Mouse (Mus musculus) right cerebral cortex, adult 18-20 months (tissue): ENCODE data around the gene Alyref2.
A peak's percentile ranks its signal among the peaks of the same experiment; 100 is the strongest.

ENCODE experiments used
- DNase-seq: peaks from one replicate; pipeline ENCODE4 v3.0.0; 2022; ENCODE audit warnings: mixed read lengths

Alyref2 gene

DNA sequence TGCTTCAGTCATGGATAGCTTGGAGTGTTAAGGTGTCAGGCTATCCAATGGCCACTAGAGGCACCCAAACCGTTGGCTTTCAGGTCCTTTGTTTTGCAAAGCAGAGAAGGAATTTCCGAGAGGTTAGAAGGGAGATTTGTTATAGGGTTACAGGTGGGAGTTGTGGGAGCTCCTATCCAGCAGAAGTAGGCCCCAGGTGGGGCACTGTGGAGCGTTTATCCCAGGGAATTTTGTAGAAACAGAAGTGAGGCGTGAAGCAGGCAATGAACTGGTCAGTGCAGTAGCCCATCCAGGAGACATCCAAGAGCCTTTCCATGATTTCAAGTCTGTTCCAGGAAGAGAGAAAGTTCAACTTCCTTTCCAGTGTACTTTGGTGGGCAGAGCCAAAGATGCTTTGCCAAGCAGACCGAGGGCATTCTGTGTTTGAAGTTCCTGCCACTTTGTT, 1.6 kb upstream of the Alyref2 start:
- no peak for DNase-seq

DNA sequence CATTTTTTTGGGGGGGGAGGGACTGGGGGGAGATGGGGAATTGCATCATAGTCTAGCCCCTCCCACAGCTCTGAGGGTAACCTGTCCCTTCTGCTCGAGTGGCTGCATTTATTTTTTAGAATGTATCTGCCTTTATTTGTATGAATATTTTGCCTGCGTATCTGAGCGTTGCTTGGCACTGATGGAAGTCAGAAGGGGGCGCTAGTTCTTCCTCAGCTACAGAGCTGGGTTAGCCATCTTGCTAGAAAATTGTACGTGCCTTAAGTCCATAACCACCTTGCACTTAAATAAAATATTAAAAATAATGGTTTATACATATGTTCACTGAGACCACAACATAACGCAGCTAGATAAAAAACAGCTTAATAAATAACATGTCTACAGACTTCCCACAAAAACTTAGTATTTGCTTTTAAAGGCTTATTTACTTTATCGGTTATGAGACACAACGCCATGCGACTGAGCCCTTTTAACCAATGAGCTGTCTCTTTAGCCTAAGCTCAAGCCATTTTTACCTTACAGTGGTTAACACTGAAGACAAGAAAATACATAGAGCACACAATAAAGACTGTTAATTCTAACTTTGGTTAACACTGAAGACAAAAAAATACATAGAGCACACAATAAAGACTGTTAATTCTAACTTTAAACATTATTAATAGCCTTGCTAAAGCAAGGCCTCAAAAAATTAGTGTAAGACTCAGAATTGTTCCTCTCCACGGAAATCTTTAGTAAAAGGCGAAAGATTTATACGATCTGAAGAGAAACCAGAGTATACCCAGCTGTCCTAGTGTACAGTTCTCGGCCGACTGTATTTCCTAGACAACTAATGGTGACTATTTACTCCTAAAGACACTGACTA, 659 bp upstream of the Alyref2 start:
- DNase-seq: no peak

DNA sequence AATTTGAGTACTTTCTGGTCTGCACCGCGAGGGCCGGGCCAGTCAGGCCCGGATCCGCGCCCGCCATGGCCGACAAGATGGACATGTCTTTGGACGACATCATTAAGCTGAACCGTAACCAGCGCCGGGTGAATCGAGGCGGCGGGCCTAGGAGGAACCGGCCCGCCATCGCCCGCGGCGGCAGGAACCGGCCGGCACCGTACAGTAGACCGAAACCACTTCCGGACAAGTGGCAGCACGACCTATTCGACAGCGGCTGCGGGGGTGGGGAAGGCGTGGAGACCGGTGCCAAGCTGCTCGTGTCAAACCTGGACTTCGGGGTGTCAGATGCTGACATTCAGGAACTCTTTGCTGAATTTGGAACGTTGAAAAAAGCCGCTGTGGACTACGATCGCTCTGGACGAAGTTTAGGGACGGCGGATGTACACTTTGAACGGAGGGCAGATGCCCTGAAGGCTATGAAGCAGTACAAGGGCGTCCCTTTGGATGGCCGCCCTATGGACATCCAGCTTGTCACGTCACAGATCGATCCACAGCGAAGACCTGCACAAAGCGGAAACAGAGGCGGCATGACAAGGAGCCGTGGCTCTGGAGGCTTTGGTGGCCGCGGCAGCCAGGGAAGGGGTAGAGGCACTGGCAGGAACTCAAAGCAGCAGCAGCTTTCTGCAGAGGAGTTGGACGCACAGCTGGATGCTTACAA, 464 bp downstream of the Alyref2 start:
- DNase-seq: peak; percentile 61

DNA sequence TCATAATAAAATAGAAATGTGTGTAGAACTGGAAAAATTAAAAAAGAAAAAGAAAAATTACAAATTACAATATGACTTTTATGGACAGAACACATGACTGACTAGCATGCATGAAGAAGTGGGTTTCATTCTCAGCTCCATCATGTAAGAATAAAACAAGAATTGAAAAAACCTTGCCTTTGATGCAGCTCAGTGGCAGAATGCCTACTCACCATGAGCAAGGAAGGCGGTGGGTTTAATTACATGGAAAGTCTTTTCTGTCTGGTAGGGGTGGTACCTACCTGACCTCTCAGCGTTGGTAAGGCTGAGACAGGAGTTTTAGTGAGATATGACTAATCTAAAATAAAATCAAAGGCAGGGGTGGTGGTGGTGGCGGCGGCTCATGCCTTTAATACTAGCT, 1.3 kb downstream of the Alyref2 start:
- no peak for DNase-seq

DNA sequence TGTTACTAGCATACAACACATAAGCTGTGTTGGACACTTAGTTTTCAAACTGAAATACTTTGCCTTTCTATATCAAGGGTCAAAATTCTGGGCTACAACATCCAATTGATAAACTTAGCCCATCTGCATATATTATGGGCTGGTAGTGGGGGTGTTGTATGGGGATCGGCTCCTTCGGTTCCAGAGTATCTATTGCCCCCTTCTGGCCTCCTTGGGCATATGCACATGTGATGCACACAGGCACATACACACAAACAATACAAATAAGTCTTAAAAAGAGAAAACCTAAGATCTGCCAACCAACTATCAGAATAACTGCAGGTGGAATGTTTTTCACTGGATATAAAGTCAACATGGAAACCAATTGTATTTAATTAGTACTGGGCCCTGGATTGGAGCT, 10.0 kb downstream of the Alyref2 start:
- no peak for DNase-seq

DNA sequence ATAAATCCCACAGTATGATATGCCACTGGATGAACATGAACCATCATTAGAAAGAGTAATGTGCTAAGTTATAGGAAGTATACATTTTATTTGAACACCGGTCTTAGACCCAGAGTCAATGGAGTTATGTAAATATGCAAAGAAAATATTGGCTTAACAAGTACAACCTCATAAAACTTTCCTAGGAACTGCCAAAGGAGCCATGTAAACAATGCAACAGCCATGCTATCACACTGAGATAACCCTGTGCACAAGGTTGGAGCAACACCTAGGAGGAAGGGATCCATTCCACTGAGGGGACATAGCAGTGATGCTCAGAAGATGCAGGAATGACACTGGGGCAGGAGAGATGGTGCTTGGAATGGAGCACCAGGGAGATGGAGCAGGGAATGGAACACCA, 10.5 kb downstream of the Alyref2 start:
- DNase-seq: no peak

DNA sequence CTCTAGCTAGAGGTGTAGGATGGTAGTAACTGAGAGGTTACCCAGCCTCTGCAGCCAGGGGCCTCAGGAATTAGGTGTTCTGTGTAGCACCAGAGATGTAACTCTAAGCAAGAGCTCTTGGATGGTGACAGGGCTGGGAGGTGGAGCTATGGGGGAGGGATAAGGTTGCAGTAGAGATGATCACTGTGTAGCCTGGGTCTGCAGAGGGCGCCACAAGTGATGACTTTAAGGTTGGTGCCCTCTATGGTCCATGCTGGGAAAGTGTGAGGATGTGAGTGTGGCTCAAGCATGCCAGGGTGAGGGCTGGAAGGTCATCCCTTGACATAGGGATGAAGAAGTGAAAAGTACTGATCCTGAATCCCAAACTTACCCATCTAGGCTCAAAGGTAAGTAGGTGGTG, 11.8 kb downstream of the Alyref2 start:
- no peak for DNase-seq

DNA sequence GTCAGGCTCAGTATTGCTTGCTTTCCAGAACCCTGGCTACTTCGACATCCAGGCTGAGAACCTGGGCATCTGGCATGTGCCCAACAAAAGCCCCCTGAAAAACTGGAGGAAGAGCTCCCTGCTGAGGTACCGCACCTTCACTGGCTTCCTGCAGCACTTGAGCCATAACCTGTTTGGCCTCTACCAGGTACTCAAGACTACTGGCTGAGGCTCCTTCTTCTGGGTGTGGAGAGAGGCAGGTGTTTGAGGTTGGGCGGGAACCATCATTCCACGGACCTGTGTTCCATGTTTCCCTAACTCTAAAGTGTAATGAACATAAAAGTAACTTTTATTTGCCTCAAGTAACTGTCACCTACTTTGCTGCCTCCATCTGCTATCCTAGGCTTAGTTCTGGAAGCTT, 12.3 kb downstream of the Alyref2 start:
- DNase-seq: no peak

DNA sequence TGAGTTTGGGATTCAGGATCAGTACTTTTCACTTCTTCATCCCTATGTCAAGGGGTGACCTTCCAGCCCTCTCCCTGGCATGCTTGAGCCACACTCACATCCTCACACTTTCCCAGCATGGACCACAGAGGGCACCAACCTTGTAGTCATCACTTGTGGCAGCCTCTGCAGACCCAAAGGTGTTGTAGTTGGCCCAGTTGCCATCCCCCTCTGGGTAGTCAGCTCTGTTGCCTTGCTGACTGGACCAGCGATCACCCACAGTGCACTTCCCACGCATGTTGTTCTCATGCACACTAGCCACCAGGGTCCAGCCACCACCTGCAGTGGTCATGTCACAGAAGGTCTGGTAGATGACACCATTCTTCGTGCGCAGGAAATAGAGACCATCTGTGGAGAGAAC, 28.1 kb downstream of the Alyref2 start:
- DNase-seq: no peak

DNA sequence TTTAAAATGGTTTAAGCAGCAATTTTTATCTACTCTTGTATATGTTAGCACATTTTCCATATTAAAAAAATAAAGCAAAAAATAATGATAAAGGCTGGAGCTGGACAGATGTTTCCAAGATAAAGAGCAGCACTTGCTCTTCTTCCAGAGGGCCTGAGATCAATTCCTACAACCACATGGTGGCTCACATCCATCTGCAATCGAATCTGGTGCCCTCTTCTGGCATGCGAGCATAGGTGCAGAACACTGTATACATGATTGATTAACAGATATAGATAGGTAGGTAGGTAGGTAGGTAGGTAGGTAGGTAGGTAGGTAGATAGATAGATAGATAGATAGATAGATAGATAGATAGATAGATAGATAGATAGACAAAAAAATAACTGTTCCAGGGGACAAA, 29.6 kb downstream of the Alyref2 start:
- no peak for DNase-seq

DNA sequence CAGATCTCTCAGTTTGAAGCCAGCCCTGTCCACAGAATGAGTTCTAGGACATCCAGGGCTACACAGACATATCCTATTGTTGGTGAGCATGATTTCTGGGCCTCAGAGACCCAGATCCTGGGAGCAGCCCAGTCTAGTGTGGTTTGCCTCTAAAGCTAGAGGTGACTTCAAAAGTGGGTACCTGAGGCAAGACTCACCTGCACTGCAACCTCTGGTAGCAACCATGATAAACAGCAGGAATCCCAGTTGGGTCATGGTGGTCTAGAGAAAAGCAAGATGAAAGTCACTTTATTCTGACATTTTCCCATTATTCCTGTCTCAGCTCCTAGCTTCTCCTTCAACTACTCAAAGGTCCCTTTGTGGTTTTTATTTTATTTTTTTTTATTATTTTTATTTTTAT, 31.3 kb downstream of the Alyref2 start:
- no peak for DNase-seq

DNA sequence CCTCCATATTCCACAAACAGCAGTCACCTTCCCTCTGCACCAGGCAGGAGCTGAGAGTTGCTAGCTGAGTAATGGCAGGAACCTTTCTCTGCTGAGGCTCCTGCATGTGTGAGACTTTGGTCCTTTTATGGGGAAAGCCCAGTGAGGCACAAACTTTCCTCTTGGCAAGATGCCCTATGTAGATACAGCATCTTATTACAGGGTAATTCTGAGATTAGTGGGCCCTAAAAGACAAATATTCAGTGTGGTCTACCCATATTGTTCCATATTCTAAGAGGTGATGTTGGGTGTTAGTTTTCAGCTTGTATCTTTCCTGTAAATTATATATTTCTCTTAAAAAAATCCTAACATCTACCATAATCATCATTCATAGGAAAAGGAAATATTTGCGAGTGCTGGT, 31.9 kb downstream of the Alyref2 start, which contains the start of gene Itln1:
Gene Itln1, minus strand, starts transcription at position 101 of the 400 bp plus-strand sequence.
- no peak for DNase-seq

DNA sequence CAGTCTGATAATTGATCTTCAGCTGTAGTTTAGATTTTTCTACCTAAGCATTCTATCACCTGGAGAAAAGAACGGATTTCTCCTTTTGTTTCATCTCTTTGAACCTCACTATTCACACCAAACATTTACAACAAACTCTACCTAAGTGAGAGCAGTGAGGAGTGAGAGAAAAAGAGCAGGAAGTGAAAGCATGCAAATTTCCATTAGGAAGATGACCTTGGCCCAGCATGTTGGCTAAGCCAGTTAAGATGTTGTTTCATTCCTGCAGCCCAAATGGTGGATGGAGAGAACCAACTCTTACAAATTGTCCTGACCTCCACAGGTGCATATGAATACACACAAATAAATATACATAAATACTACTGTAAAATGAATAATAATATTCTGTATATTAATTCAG, 37.4 kb downstream of the Alyref2 start:
- DNase-seq: no peak

DNA sequence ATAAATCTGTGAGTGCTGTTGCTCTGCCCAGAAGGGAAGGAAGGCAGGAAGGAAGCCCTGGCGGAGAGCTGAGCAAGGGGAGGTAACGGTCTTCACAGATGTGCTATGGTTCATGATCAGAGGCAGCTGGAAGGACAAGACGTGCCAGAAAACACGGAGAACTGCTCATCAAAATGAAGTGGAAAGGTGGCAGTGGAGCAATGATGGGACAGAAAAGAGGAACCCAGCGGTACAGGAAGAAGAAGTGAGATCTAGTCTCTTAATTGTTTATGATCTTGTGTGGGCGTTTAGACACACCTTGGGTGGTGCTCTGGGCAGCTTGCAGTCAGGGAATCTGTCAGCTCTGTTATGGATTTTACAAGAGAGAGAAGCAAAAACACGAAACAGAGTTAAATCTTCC, 48.0 kb downstream of the Alyref2 start:
- DNase-seq: no peak

DNA sequence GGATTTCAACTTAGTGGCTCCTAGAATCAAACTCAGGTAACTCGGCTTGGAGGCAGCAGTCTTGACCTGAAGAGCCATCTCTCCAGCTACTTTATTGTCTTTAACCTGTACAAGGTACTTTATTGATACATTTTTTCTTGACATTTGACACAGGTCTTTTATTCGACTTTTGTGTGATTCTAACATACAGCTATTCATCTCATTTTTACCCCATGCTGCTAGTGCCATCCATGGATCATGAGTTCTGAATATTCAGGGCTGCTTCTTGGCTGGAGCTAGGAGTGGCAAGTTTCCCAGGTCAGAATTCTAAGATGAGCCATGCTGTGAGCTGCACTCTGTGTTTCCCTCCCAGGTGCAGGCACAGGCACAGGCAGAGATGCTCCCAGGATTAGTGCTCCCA, 49.0 kb downstream of the Alyref2 start:
- DNase-seq: no peak

DNA sequence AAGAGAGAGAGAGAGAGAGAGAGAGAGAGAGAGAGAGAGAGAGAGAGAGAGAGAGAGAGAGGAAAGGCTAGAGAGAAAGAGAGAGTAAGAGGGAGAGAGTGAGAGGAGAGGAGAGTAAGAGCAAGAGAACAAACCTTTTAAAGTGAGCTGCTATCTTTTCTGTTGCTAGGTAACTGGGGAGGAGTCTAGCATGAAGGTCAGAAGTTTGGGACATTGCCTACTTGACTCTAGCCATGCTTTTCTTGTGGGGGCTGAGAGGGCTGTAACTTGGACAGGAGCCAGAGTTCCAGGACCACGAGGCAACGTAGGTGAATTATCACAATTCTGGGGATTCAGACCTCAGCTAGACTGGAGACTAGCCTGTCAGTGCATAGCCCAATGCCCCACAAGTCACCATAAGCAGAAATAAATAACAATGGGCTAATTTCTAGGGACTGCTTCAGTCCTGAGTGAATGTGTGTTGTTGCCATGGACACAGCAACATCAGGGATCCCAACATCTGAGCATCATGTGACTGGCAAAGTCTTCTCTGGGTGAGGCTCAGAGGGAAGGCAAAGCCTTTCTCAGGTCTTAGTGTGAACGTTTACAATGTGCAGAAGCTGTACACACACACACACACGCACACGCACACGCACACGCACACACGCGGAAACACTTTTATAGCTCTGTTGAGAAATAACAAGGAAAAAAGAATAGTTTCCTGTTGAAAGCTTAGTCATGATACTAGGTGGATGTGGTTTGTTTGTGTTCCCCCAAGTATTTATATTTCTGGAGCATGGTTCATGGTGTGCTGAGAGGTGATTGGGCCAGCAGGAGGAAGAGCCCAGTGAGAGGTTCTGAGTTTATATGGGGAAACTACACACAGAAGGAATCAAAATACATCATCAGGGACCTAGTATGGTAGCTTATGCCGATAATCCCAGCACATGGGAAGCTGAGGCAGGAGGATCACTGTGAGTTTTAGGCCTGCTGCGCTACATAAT, 50.4 kb downstream of the Alyref2 start:
- no peak for DNase-seq
